8 mouse cellular contexts compared by ENCODE assay signal in the genomic region with DNA sequence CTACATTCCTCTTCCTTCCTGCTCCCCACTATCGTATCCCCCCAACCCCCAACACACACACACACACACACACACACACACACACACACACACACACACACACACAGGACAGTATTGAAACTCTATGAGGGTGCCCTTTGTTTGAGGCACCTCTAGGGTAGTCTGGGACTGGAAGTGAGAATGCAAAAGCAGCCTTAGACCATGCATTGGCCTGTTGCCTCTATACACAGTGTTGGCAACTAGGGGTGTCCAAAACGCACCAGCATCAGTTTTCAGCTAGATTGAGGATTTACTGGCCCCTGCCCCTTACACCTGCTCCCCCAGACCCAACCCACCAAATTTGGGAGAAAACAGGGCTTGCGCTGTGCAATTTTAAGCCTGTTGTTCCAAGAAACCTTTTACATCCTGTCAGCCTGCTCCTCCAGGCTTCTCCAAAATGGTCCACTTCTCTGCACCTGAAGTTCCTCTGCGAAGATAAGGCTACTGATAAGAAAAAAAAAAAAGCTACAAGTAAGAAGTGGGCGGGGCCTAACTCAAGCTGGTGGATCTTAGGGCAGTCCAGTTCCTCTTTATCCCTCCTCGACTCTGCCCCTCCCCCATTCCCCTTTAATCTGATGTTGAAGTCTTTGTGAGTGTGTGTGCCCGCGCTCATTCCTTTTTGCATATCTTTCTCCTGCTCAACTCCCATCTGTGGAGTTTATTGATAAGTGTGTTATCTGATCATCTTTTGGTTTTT. TPM values are rescaled to one million over a fixed set of nuclear protein-coding genes. Genes with fewer than 3 reads are reported as not detected.
A peak's percentile ranks its signal among the peaks of the same experiment; 100 is the strongest.
DNase-seq lines count a peak whose midpoint lies in the region; ATAC-seq and TF ChIP-seq lines count a peak whose summit lies in the region.

No protein-coding gene starts in this region.

- no peaks in the 10 kb centered on the region for H3K4me1 ChIP-seq in embryonic facial prominence, embryonic 14.5 days (ENCODE audit: control insufficient read depth, insufficient read depth, low read length)
- H3K4me1 ChIP-seq in hindbrain, embryonic 16.5 days (ENCODE audit: control insufficient read depth, insufficient read depth, low read depth, low read length): no peaks in the 10 kb centered on the region
- no peaks in the 10 kb centered on the region for H3K4me1 ChIP-seq in lung, embryonic 14.5 days (ENCODE audit: insufficient read depth)

- H3K4me3 ChIP-seq in embryonic facial prominence, embryonic 14.5 days (ENCODE audit: low read depth, low read length): peak overlapping the region; percentile 49
- peak overlapping the region; percentile 59 for H3K4me3 ChIP-seq in hindbrain, embryonic 16.5 days (ENCODE audit: low read length)
- H3K4me3 ChIP-seq in lung, embryonic 14.5 days (ENCODE audit: low read depth, low read length): peak overlapping the region; percentile 45

- H3K27me3 ChIP-seq in embryonic facial prominence, embryonic 14.5 days (replicated peaks; ENCODE audit: control insufficient read depth, insufficient read depth, low read length): peaks cover 31% of the 10 kb centered on the region
- peaks cover 3% of the 10 kb centered on the region; the same call in 1 of the 2 replicates for H3K27me3 ChIP-seq in hindbrain, embryonic 16.5 days (replicated peaks; ENCODE audit: control insufficient read depth, insufficient read depth, low read length)
- H3K27me3 ChIP-seq in lung, embryonic 14.5 days (ENCODE audit: insufficient read depth, low read length): peaks cover 6% of the 10 kb centered on the region; the same call in 1 of the 2 replicates

- H3K27ac ChIP-seq in embryonic facial prominence, embryonic 14.5 days (replicated peaks; ENCODE audit: low read depth, low read length): no peak overlapping the region
- peak overlapping the region; percentile 76 for H3K27ac ChIP-seq in hindbrain, embryonic 16.5 days (ENCODE audit: low read depth, low read length)
- no peak overlapping the region for H3K27ac ChIP-seq in lung, embryonic 14.5 days (ENCODE audit: low read depth)

- TF ChIP-seq CTCF in lung, embryonic 14.5 days (IDR thresholded peaks at IDR 0.05; ENCODE audit: low read depth): no peak

- DNase-seq in adrenal gland, adult (ENCODE audit: inconsistent age in 2 of 2, low spot score in 1 of 2): peak; percentile 28 to 63
- no peak for DNase-seq in adrenal gland, postnatal 4 days (ENCODE audit: low spot score in 2 of 2)
- peak; percentile 15 to 41 for DNase-seq in B cell, adult 2 months
- peak; percentile 22 for DNase-seq in embryonic facial prominence, embryonic 14.5 days (ENCODE audit: low spot score)
- DNase-seq in lung, embryonic 14.5 days: peak; percentile 31
- DNase-seq in retina, postnatal 7 days (ENCODE audit: low read depth, low spot score): peak; percentile 69
- no peak for DNase-seq in thymus, postnatal 0 days (ENCODE audit: low spot score)

- H3K36me3 ChIP-seq in embryonic facial prominence, embryonic 14.5 days (ENCODE audit: control insufficient read depth, insufficient read depth, low read length): no peaks in the 10 kb centered on the region
- H3K36me3 ChIP-seq in hindbrain, embryonic 16.5 days (ENCODE audit: control insufficient read depth, insufficient read depth, low read length): no peaks in the 10 kb centered on the region
- H3K36me3 ChIP-seq in lung, embryonic 14.5 days (ENCODE audit: insufficient read depth): no peaks in the 10 kb centered on the region

- ATAC-seq in embryonic facial prominence, embryonic 14.5 days (ENCODE audit: low read depth): peak; percentile 35
- peak; percentile 13 for ATAC-seq in hindbrain, embryonic 16.5 days
- peak; percentile 47 for ATAC-seq in lung, embryonic 14.5 days (ENCODE audit: insufficient read depth)

- WGBS in embryonic facial prominence, embryonic 14.5 days: 30% methylated on average over 8 of the region's 8 CpGs
- 33% methylated on average over 7 of the region's 8 CpGs for WGBS in hindbrain, embryonic 16.5 days
- WGBS in lung, embryonic 14.5 days: 16% methylated on average over 8 of the region's 8 CpGs

- H3K4me2 ChIP-seq in embryonic facial prominence, embryonic 14.5 days (ENCODE audit: low read depth, low read length): peak overlapping the region; percentile 73
- H3K4me2 ChIP-seq in hindbrain, embryonic 16.5 days (ENCODE audit: low read length): peak overlapping the region; percentile 71
- peak overlapping the region; percentile 63 for H3K4me2 ChIP-seq in lung, embryonic 14.5 days

- no peaks in the 10 kb centered on the region for H3K9me3 ChIP-seq in embryonic facial prominence, embryonic 14.5 days (ENCODE audit: control insufficient read depth, low read length)
- H3K9me3 ChIP-seq in hindbrain, embryonic 16.5 days (ENCODE audit: control insufficient read depth, low read length): no peaks in the 10 kb centered on the region
- no peaks in the 10 kb centered on the region for H3K9me3 ChIP-seq in lung, embryonic 14.5 days (ENCODE audit: low read depth, low read length)

- H3K9ac ChIP-seq in embryonic facial prominence, embryonic 14.5 days (ENCODE audit: low read depth, low read length): no peak overlapping the region
- H3K9ac ChIP-seq in hindbrain, embryonic 16.5 days (ENCODE audit: low read depth, low read length): no peak overlapping the region; the same call in 1 of the 2 replicates
- H3K9ac ChIP-seq in lung, embryonic 14.5 days: no peak overlapping the region

RNA-seq across cellular contexts. Expression of a gene that starts 2.6 kb away (rescaled TPM):
- 10 to 100 TPM; 18.5 to 19.4 TPM for total RNA-seq in adrenal gland, postnatal 4 days (2021)
- 5.5 and 6.3 TPM in 2 replicates for polyA plus RNA-seq in embryonic facial prominence, embryonic 14.5 days (2014; fragmentation: Nextera tagmentation; extraction: Ambion mirVana)
- polyA plus RNA-seq in hindbrain, embryonic 16.5 days (2015; fragmentation: Nextera tagmentation; extraction: Ambion mirVana): 5.1 and 7.5 TPM in 2 replicates
- 4.7 and 6.4 TPM in 2 replicates for polyA plus RNA-seq in lung, embryonic 14.5 days (2014; fragmentation: Nextera tagmentation; extraction: Ambion mirVana)
- 0.33 and 0.46 TPM in 2 replicates for polyA plus RNA-seq in thymus, postnatal 0 days (2015; fragmentation: Nextera tagmentation; extraction: Ambion mirVana)

Comparison
In these comparisons a context has a peak if more than half of its experiments do, and no peak if none do; other contexts are left out.
1. DNase-seq: peak in adrenal gland, adult (2 of 2), B cell, adult 2 months (2 of 2), embryonic facial prominence, embryonic 14.5 days (single experiment), lung, embryonic 14.5 days (single experiment) and retina, postnatal 7 days (single experiment); none in adrenal gland, postnatal 4 days (0 of 2) and thymus, postnatal 0 days (single experiment).
2. Peak in every context shown above with its lines, with median percentiles within 50 percentile points of each other: ATAC-seq, H3K4me2 ChIP-seq and H3K4me3 ChIP-seq.